Mouse (Mus musculus) liver, postnatal 0 days (tissue): ENCODE data around the gene Hamp2.
"Not testable (repeated sequence)": the region's sequence is repeated elsewhere in the genome, so short reads cannot be mapped to it uniquely, and the experiment has no call there.

Source experiments
- CTCF ChIP-seq: sonication (generic); IDR thresholded peaks from 2 replicates; pipeline ENCODE4 v1.5.1; 2016; ENCODE audit warnings: antibody characterized with exemption, low read depth
- EP300 ChIP-seq: IDR thresholded peaks from 2 replicates; pipeline ENCODE4 v1.6.1; 2016; ENCODE audit warnings: antibody characterized with exemption, low read depth, mild to moderate bottlenecking

DNA sequence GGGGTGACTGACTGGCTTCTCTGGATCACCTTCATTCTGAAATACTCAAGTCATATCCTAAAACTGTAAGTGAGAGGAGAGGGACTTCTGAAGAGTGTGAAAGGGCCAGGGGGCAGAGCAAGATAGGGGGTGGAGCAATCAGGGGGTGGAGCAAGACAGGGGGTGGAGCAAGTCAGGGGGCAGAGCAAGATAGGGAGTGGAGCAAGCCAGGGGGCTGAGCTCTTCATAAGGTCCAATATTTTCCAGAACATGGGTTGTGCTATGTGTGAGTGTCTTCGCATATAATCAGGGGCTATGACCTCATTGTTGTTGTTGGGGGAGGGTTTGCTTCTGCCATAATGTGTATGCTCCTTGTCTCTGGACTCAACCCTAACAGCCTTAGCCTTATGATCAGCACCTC lies 15.6 kb upstream of the Hamp2 start:
- not testable (repeated sequence) for TF ChIP-seq EP300, CTCF
